Mouse (Mus musculus): ENCODE results near the gene Phlda1. TPM values are rescaled to one million over a fixed set of nuclear protein-coding genes. Genes with fewer than 3 reads are reported as not detected.

The Phlda1 gene
- polyA plus RNA-seq, 1 experiment: 19.9 TPM

DNA sequence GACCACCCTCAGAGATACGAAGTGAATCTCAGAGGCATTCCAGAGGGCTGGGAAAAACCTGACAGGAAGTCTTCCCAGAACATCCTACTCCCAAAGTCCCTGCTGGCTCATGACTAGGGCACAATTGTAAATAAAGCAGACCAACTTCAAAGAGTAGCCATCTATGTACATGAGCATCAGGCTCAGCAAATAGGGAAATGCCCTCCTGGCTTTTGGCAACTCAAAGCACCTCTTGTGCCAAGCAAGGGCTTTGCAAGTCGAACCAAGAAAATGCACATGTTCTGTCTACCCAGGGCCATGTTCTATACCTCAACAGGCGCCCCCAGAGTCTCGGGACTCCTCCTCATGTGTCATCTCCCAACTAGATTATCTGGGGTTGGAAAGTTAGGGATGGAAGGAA is 15.6 kb downstream of the Phlda1 start:
- Histone ChIP-seq H3K4me1 (ENCODE audit: control insufficient read depth, insufficient read depth, low read length) (peaks cover 7% of the 10 kb centered on the region), H3K4me3 (ENCODE audit: insufficient read depth, low read length) (no peak overlapping the region), H3K27ac (ENCODE audit: insufficient read depth, low read length) (no peak overlapping the region)
- TF ChIP-seq CTCF (IDR thresholded peaks at IDR 0.05; ENCODE audit: borderline replicate concordance, insufficient read depth, low read length) (no peak), POLR2A (IDR thresholded peaks at IDR 0.05; ENCODE audit: low read depth, low read length) (no peak)

DNA sequence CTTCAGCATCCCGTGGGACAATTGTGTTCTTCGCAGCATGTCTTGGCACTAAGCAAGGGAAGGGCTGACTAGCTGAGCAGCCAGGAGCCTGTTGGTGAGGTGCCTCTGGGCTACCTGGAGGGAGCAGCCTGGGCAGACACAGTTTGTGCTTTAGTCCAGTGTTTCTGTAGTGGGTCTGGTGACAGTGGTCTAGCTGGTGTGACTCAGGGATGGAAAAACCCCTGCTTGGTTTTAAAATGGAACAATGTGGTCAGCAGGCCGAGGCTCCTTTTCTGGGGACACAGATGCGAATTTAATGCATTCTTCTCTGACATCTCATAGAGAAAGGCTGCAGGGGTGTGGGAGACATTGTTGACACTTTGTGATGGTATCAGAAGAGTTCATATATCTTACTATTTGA is 16.1 kb downstream of the Phlda1 start:
- no peak overlapping the region for H3K4me3 ChIP-seq (ENCODE audit: insufficient read depth, low read length)
- H3K27ac ChIP-seq (ENCODE audit: insufficient read depth, low read length): no peak overlapping the region
- H3K4me1 ChIP-seq (ENCODE audit: control insufficient read depth, insufficient read depth, low read length): peaks cover 2% of the 10 kb centered on the region
- no peak for TF ChIP-seq CTCF (IDR thresholded peaks at IDR 0.05; ENCODE audit: borderline replicate concordance, insufficient read depth, low read length)
- TF ChIP-seq POLR2A (IDR thresholded peaks at IDR 0.05; ENCODE audit: low read depth, low read length): no peak

DNA sequence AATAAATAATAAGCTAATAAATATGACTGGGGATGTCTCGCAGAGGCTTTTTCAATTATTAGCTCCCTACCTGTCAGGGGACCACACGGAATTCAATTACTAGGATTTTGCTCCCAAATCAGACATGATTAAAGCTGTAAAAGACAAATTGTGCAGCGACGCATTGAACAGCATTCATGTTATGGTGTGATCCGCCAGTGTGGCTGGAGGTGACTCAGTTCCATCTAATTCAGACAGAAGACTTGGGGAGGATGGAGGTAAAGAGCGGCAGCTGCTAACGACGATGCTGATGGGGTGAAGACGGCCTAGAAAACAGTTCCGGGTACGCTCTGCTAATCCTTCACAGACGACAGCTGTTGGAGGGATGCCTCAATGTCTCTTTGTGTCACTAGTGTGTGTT is 17.8 kb downstream of the Phlda1 start:
- TF ChIP-seq CTCF (IDR thresholded peaks at IDR 0.05; ENCODE audit: borderline replicate concordance, insufficient read depth, low read length) (no peak), POLR2A (IDR thresholded peaks at IDR 0.05; ENCODE audit: low read depth, low read length) (no peak)
- Histone ChIP-seq H3K4me1 (ENCODE audit: control insufficient read depth, insufficient read depth, low read length) (peaks cover 2% of the 10 kb centered on the region; the same call in 1 of the 2 replicates), H3K4me3 (ENCODE audit: insufficient read depth, low read length) (no peak overlapping the region), H3K27ac (ENCODE audit: insufficient read depth, low read length) (no peak overlapping the region)

DNA sequence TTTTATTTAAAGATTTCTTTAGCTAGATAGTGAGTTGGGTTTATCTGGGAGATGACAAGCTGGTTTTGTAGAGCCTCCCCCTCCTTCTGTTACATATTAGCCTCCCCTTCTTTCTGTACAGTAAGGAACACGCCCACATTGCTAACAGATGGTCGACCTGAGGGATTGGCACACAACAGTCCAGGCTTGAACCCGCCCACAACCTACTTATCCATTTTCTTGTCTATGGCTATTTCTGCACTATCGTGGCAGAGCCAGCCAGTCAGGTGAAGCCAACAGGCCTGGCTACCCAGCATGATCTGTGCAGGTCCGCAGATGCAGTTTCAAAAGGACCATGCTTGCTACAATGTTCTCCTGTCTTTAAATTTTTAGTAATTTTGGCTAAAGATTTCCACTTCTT is 21.0 kb downstream of the Phlda1 start:
- Histone ChIP-seq H3K4me3 (ENCODE audit: insufficient read depth, low read length) (no peak overlapping the region), H3K4me1 (ENCODE audit: control insufficient read depth, insufficient read depth, low read length) (peaks cover 2% of the 10 kb centered on the region; the same call in 1 of the 2 replicates), H3K27ac (ENCODE audit: insufficient read depth, low read length) (no peak overlapping the region)
- TF ChIP-seq CTCF (IDR thresholded peaks at IDR 0.05; ENCODE audit: borderline replicate concordance, insufficient read depth, low read length) (no peak), POLR2A (IDR thresholded peaks at IDR 0.05; ENCODE audit: low read depth, low read length) (no peak)

DNA sequence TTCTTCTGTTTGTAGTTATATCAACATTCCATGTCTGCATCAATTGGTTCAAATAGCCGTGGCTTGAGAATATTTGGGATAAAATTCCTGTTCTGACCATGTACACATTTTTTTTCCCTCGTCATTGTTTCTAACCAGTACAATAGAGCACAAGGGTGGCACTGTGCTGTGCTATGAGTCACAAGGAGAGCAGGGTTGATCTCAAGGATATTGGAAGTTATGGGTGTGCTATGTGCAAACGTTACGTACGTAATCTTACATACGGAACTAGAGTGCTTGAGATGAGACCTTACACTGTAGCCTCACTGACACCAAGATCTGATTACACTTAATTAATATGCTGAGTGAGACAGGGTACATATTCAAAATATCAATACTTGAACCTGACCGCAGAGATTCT is 21.5 kb downstream of the Phlda1 start:
- H3K27ac ChIP-seq (ENCODE audit: insufficient read depth, low read length): no peak overlapping the region
- H3K4me3 ChIP-seq (ENCODE audit: insufficient read depth, low read length): no peak overlapping the region
- H3K4me1 ChIP-seq (ENCODE audit: control insufficient read depth, insufficient read depth, low read length): peaks cover 2% of the 10 kb centered on the region; the same call in 1 of the 2 replicates
- no peak for TF ChIP-seq CTCF (IDR thresholded peaks at IDR 0.05; ENCODE audit: borderline replicate concordance, insufficient read depth, low read length)
- no peak for TF ChIP-seq POLR2A (IDR thresholded peaks at IDR 0.05; ENCODE audit: low read depth, low read length)

DNA sequence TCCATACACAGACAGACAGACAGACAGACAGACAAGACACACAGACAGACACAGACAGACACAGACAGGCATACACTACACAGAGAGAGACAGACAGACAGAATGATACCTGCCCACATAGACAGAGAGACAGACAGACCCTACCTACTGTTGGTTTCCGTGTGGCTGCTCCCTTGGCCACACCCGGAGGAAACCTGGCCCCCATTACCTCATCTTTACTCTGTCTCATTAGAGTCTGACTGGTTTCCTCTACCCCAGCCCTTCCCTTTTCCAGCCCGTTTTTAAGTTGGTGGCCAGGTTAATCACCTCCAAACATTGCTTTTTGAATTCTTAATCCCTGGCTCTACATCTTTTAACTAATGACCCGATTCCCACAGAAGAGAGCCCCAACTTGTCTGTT is 22.2 kb downstream of the Phlda1 start:
- H3K27ac ChIP-seq (ENCODE audit: insufficient read depth, low read length): no peak overlapping the region
- H3K4me1 ChIP-seq (ENCODE audit: control insufficient read depth, insufficient read depth, low read length): peaks cover 2% of the 10 kb centered on the region; the same call in 1 of the 2 replicates
- no peak overlapping the region for H3K4me3 ChIP-seq (ENCODE audit: insufficient read depth, low read length)
- TF ChIP-seq CTCF (IDR thresholded peaks at IDR 0.05; ENCODE audit: borderline replicate concordance, insufficient read depth, low read length): no peak
- no peak for TF ChIP-seq POLR2A (IDR thresholded peaks at IDR 0.05; ENCODE audit: low read depth, low read length)

DNA sequence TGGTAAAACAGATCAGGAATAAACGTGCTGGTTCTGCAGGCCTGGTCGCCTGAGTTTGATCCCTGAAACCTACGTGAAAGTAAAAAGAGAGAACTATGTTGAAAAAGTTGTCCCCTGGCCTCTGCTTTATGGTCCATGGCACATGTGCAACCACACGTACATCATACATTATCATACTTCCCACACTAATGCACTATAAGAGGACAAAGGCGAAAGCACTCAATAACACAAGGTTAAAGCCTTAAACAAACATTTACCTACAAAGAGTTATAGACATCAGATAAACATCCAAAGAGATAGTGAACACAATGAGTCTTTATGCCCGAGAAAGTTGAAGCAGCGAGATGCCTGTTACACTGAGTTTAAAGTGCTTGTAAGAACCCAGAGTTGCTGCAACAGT is 24.3 kb downstream of the Phlda1 start:
- Histone ChIP-seq H3K27ac (ENCODE audit: insufficient read depth, low read length) (no peak overlapping the region), H3K4me1 (ENCODE audit: control insufficient read depth, insufficient read depth, low read length) (peaks cover 2% of the 10 kb centered on the region; the same call in 1 of the 2 replicates), H3K4me3 (ENCODE audit: insufficient read depth, low read length) (no peak overlapping the region)
- TF ChIP-seq POLR2A (IDR thresholded peaks at IDR 0.05; ENCODE audit: low read depth, low read length) (no peak), CTCF (IDR thresholded peaks at IDR 0.05; ENCODE audit: borderline replicate concordance, insufficient read depth, low read length) (no peak)

DNA sequence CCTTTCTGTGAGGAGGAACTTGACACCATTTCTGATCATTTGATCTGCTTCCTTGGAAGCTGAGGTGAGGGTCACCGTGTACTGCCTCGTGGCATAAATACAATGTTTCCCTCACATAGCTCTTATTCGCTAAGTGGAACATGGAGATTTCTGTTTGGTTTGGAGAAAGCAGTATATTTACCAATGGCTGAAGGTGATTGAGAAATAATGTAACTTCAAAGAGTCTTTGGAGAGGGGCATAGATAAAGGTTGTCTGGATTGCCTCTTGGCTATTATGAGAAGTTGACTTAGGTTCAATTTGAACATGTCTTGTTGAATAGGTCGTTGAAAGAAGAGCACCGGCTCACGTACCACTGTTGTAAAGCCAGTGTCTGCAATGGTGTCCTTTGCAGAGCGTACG is 28.6 kb downstream of the Phlda1 start:
- TF ChIP-seq CTCF (IDR thresholded peaks at IDR 0.05; ENCODE audit: borderline replicate concordance, insufficient read depth, low read length) (no peak), POLR2A (IDR thresholded peaks at IDR 0.05; ENCODE audit: low read depth, low read length) (no peak)
- H3K4me3 ChIP-seq (ENCODE audit: insufficient read depth, low read length): no peak overlapping the region
- H3K27ac ChIP-seq (ENCODE audit: insufficient read depth, low read length): no peak overlapping the region
- peaks cover 6% of the 10 kb centered on the region; the same call in 1 of the 2 replicates for H3K4me1 ChIP-seq (ENCODE audit: control insufficient read depth, insufficient read depth, low read length)

DNA sequence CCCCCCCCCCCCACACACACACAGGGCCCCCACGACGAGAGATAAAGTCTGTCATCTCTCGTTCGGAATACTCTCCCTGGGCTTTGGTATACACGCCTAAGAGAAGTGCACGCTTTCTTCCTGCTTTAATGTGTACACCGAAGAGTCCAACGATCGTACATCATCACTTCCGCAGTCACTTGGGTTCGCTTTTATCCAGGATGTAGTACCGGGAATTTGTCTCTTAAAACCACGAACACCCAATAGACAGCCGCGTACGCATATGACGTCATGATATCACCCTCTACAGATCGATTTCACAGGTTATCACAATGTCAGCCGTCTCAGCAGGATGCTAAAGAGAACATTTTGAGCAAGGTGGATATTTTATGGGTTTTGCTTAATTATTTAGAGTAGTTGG is 31.3 kb downstream of the Phlda1 start:
- TF ChIP-seq POLR2A (IDR thresholded peaks at IDR 0.05; ENCODE audit: low read depth, low read length): no peak
- TF ChIP-seq CTCF (IDR thresholded peaks at IDR 0.05; ENCODE audit: borderline replicate concordance, insufficient read depth, low read length): no peak
- Histone ChIP-seq H3K4me3 (ENCODE audit: insufficient read depth, low read length) (no peak overlapping the region), H3K4me1 (ENCODE audit: control insufficient read depth, insufficient read depth, low read length) (peaks cover 6% of the 10 kb centered on the region; the same call in 1 of the 2 replicates), H3K27ac (ENCODE audit: insufficient read depth, low read length) (no peak overlapping the region)

DNA sequence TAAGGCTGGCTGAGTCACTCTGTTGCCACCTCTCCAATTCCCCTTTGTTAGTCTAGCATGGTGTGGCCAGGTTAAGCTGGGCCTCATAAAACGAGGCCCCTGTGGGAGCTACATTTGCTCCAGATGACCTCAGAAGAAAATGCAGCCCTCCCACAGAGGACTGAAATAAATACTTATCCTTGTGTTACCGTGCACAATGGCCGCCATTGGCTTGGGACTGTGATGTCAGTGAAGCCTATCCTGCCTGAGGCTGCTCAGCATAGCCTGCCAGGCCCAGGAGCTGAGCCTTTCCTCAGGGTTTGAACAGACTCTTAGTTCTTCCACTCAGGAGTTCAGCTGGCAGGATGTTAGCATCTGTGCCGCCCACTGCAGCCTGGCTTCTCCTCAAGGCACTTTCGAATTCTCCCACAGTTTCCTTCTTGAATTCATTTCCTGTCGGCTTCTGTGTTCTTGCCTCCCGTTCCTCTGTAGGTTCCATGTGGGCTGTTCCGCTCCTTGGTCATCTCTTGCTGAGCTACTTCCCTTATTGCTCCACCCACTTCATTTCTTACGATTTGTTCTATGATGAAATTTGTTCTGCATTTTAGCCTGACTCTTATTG is 33.7 kb downstream of the Phlda1 start:
- Histone ChIP-seq H3K4me3 (ENCODE audit: insufficient read depth, low read length) (no peak overlapping the region), H3K4me1 (ENCODE audit: control insufficient read depth, insufficient read depth, low read length) (peaks cover 20% of the 10 kb centered on the region), H3K27ac (ENCODE audit: insufficient read depth, low read length) (peak overlapping the region; percentile 24)
- TF ChIP-seq CTCF (IDR thresholded peaks at IDR 0.05; ENCODE audit: borderline replicate concordance, insufficient read depth, low read length): no peak
- no peak for TF ChIP-seq POLR2A (IDR thresholded peaks at IDR 0.05; ENCODE audit: low read depth, low read length)
